Mouse (Mus musculus) E14TG2a.4 (cell line): ENCODE data around the gene Ndufa5.

Experiments
- H3K27me3 ChIP-seq: 2 replicates; pipeline ENCODE4 v1.6.1; 2014; ENCODE audit warnings: low read length, control low read depth; ENCODE audit not compliant: insufficient read depth
- H3K36me3 ChIP-seq: 2 replicates; pipeline ENCODE4 v1.6.1; 2014; ENCODE audit warnings: low read length, control low read depth; ENCODE audit not compliant: insufficient read depth
- H3K4me1 ChIP-seq: replicated peaks from 2 replicates; pipeline ENCODE4 v1.6.1; 2014; ENCODE audit warnings: low read depth, low read length, control low read depth
- H3K4me3 ChIP-seq: replicated peaks from 2 replicates; pipeline ENCODE4 v1.5.1; 2014; ENCODE audit warnings: mild to moderate bottlenecking, low read length
- H3K9me3 ChIP-seq: 2 replicates; pipeline ENCODE4 v1.6.1; 2014; ENCODE audit warnings: low read length, control low read depth
- CTCF ChIP-seq: conservative IDR thresholded peaks from 2 replicates; pipeline ENCODE4 v1.5.1; 2014; ENCODE audit warnings: low read length
- NANOG ChIP-seq: IDR thresholded peaks from 2 replicates; pipeline ENCODE4 v1.6.1; 2014; ENCODE audit warnings: borderline replicate concordance, low read length, mixed read lengths
- POU5F1 ChIP-seq: IDR thresholded peaks from 2 replicates; pipeline ENCODE4 v1.6.1; 2014; ENCODE audit warnings: low read length, borderline replicate concordance

The Ndufa5 gene

DNA sequence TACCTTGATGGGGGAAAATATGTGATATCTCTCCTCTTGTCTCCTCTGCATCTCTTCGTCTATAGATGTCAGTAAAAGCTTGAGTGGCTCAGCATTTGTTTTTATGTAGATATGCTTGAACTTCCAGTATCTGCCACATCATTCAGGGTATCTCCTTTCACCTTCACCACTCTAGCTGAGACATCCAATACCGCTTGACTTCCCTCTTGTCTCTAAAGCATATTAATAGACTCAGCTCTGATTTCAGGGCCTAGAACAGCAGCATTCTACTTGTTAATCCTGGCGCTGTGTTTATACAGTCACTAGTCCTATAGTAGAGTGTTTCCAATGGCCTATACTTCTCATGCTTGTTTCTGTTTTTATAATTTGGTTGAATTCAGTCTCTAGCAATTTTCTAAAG, 5.0 kb upstream of the Ndufa5 start:
- H3K27me3 ChIP-seq, result no peaks in the 10 kb centered on the region
- no peak overlapping the region for H3K4me3 ChIP-seq
- no peaks in the 10 kb centered on the region for H3K9me3 ChIP-seq
- peaks cover 7% of the 10 kb centered on the region for H3K4me1 ChIP-seq
- no peaks in the 10 kb centered on the region for H3K36me3 ChIP-seq
- TF ChIP-seq CTCF (no peak), POU5F1 (no peak), NANOG (no peak)

DNA sequence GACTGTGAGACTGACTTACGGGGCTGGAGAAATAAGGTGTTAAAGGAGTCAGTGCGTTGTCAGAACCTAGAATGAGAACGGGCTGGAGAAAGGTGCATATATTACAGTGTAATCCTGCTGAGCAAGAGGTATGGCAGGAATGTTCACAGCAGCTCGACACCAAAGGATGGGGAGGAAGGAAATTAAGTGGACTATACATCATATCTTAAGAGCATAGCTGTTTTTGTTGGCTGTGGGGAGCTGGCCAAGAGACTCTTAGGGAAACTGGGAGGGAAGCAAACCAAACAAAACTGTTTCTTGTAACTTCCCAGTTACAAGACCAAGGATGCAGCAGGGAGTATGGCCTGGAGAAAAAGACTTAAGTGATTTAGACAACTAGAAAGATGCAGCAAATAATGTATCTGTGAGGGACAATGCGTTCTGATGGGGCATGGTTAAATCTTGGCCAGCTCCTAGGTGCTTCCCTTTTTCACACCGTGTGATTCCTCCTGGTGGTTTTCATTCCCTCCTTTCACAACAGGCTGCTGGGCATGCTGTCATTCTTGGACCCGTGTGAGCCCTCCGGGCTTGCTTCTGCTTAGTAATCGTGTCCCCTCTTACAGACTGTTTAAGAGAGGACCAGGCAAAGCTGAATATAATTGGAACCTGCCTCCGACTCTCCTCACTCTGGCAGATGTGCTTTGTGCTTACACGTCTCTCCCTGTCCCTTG, 3.1 kb upstream of the Ndufa5 start:
- Histone ChIP-seq H3K36me3 (0 out of 2 replicates have a peak, but pooled peaks cover under 1% of the 10 kb centered on the region), H3K4me3 (no peak overlapping the region), H3K27me3 (no peaks in the 10 kb centered on the region), H3K4me1 (peaks cover 17% of the 10 kb centered on the region), H3K9me3 (no peaks in the 10 kb centered on the region)
- TF ChIP-seq NANOG (no peak), POU5F1 (no peak), CTCF (no peak)

DNA sequence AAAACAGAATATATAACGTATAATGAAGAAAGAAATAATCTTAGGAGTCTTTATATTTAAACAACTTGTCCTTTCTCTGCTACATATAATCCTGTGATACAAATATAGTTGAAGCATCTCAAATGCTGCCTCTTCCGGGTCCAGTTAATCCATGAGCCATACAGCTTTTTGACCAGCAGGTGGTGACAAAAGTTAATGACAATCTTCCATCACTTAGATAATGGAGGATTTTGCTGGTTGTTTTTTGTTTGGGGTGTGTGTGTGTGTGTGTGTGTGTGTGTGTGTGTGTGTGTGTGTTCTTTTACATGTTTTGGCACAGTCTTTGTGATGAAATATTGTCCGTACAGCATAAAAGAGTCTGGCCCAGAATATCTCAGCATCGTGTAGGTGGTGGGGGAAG, 2.4 kb upstream of the Ndufa5 start:
- no peak overlapping the region for H3K4me3 ChIP-seq
- TF ChIP-seq CTCF, result peak; percentile 48
- TF ChIP-seq POU5F1, result no peak
- no peaks in the 10 kb centered on the region for H3K27me3 ChIP-seq
- H3K9me3 ChIP-seq, result no peaks in the 10 kb centered on the region
- peaks cover 19% of the 10 kb centered on the region for H3K4me1 ChIP-seq
- H3K36me3 ChIP-seq, result 0 out of 2 replicates have a peak, but pooled peaks cover 6% of the 10 kb centered on the region

DNA sequence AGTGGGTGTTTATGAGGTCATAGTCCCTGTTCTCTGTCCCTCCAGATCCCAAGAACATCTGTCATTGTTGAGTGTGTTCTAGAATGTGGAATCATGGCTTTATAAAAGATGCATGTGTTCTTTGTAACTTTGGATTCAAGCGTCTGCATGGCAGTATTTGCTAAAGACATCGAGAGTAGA, 141 bp upstream of the Ndufa5 start, which contains the start of gene Asb15:
TSS of gene Asb15 (plus strand) at position 81 of the 180 bp plus-strand sequence.
- peaks cover 23% of the 10 kb centered on the region for H3K36me3 ChIP-seq
- no peak for TF ChIP-seq NANOG
- H3K9me3 ChIP-seq, result no peaks in the 10 kb centered on the region
- H3K4me1 ChIP-seq, result peaks cover 19% of the 10 kb centered on the region
- H3K27me3 ChIP-seq, result no peaks in the 10 kb centered on the region
- H3K4me3 ChIP-seq, result peak within 1 kb of the TSS; percentile 94

DNA sequence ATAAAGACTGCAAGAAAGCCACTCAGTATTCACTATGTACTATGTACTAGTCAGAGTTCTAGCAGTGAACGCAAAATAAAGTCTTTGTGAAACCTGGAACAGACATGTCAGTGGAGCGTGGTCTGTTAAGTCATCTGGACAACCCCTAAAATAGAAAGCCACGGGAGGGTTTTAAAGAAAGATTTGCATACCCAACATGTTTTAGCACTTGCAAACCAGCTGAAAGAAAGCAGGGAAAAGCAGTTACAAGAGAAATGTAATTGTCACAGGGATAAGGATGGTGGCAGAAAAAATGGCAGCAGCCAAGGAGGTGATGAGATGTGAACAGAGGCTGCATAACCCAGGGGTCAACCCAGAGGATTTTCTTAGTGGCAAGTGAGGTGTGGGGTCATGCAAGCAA, 2.1 kb downstream of the Ndufa5 start:
- Histone ChIP-seq H3K36me3 (peaks cover 40% of the 10 kb centered on the region), H3K9me3 (no peaks in the 10 kb centered on the region), H3K27me3 (no peaks in the 10 kb centered on the region), H3K4me1 (peaks cover 19% of the 10 kb centered on the region), H3K4me3 (peak overlapping the region; percentile 94; the same call in 1 of the 2 replicates)
- no peak for TF ChIP-seq NANOG

DNA sequence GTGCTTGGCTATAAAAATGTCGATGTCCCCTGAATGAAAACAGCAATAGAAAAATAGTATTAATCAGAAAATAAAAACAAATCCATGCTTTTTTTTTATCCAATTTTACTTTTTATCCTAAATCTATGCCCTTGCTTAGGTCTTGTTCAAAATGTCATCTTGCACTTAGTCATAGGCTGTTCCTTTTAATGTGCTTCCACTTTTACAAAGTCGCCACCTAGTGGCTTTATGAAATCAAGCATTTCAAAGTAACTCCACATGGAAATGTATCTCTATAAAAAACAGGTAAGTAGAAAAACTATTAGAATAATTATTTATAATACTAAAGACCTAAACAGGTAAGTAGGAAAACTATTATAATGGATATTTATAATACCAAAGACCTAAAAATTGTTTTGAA, 11.6 kb downstream of the Ndufa5 start:
- no peak overlapping the region for H3K4me3 ChIP-seq
- no peaks in the 10 kb centered on the region for H3K9me3 ChIP-seq
- H3K27me3 ChIP-seq, result no peaks in the 10 kb centered on the region
- H3K36me3 ChIP-seq, result peaks cover 21% of the 10 kb centered on the region
- TF ChIP-seq POU5F1, result no peak
- TF ChIP-seq CTCF, result peak; percentile 40
- H3K4me1 ChIP-seq, result peaks cover 8% of the 10 kb centered on the region; the same call in 1 of the 2 replicates

DNA sequence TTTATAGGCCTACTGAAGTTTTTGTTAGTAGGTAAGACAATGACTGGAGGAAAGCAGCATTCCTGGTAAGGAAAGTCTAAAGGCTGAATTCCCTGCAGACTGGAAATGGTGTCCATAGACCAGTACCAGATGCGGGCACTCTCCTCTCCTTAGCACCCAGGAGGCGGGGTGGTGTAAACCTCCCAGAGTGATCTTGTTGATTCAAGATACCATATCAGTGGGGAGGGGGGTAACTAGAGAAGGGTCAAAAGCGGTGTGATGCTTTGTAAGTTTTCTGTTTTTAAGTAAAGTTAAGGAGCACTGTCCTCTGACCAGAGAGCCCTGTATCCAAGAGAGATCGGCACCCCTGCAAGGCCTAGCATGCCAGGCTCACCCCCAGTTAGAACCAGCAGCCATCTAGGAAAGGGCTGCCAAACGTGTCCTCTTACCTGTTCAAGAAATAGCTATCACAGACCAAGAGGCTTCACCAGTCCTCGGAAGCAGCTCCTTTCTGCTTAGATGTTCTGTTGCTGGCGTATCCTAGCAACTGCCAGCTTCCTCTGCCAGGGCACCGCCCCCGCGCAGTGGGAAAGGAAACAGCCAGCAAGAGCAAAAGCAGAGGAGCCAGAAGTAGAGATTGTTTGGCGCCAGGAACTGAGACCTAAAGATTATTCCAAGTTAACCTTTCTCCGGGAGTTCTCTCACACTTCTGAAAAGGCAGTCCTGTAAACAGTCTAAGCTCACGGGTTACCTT, 13.1 kb downstream of the Ndufa5 start, which contains the start of gene Iqub:
TSS of gene Iqub (minus strand) at position 516 of the 733 bp plus-strand sequence.
- H3K4me3 ChIP-seq, result no peak within 1 kb of the TSS
- H3K4me1 ChIP-seq, result peaks cover 8% of the 10 kb centered on the region; the same call in 1 of the 2 replicates
- peaks cover 15% of the 10 kb centered on the region for H3K36me3 ChIP-seq
- no peaks in the 10 kb centered on the region for H3K27me3 ChIP-seq
- no peak for TF ChIP-seq NANOG
- no peak for TF ChIP-seq POU5F1
- no peak for TF ChIP-seq CTCF
- no peaks in the 10 kb centered on the region for H3K9me3 ChIP-seq

DNA sequence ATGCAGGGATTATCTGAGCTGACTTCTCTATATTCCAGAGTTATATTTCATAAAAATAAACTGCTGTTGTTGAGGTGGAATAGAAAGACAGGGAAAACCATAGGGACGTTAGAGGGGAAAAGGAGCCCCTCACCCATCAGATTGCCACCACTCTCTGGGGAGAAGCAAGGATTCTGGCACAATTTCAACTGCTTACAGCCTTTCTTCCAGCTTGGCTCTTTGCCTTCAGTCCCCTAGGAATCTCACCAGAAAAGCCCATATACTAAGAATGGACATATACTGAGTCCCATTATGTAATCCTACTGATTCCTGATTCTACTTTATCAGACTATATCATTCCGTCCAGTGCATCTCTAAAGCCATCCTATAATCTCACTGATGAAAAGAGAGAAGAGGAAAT, 23.7 kb downstream of the Ndufa5 start:
- Histone ChIP-seq H3K4me1 (no peaks in the 10 kb centered on the region), H3K4me3 (no peak overlapping the region), H3K27me3 (no peaks in the 10 kb centered on the region), H3K36me3 (no peaks in the 10 kb centered on the region), H3K9me3 (no peaks in the 10 kb centered on the region)
- TF ChIP-seq NANOG, result no peak
- no peak for TF ChIP-seq POU5F1
- TF ChIP-seq CTCF, result no peak

DNA sequence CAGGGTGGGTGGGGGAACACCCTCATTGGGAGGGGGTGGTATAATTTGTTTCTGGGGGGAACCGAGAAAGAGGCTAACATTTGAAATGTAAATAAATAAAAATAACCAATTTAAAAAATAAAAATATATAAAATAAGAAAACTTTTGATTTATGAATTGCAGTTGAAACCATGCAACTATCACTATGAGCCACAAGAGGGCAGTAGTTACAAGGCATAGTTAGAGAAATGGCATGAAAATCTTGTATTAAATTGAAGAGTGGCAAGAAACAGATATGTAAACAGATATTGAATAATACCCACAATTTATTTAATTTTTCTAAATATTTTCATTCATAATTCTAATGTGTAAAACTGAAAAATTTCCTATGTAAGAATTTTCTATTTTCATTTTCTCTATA, 37.5 kb downstream of the Ndufa5 start:
- TF ChIP-seq POU5F1 (no peak), CTCF (peak; percentile 69)
- Histone ChIP-seq H3K9me3 (no peaks in the 10 kb centered on the region), H3K4me3 (no peak overlapping the region), H3K36me3 (no peaks in the 10 kb centered on the region), H3K27me3 (no peaks in the 10 kb centered on the region), H3K4me1 (no peaks in the 10 kb centered on the region)
